Mouse (Mus musculus): ENCODE data around the gene Atp13a1. TPM values are rescaled to one million over a fixed set of nuclear protein-coding genes. Genes with fewer than 3 reads are reported as not detected.
A peak's percentile ranks its signal among the peaks of the same experiment; 100 is the strongest.

The Atp13a1 gene
- polyA plus RNA-seq, 1 experiment from 2014 or later: 48.3 TPM

DNA sequence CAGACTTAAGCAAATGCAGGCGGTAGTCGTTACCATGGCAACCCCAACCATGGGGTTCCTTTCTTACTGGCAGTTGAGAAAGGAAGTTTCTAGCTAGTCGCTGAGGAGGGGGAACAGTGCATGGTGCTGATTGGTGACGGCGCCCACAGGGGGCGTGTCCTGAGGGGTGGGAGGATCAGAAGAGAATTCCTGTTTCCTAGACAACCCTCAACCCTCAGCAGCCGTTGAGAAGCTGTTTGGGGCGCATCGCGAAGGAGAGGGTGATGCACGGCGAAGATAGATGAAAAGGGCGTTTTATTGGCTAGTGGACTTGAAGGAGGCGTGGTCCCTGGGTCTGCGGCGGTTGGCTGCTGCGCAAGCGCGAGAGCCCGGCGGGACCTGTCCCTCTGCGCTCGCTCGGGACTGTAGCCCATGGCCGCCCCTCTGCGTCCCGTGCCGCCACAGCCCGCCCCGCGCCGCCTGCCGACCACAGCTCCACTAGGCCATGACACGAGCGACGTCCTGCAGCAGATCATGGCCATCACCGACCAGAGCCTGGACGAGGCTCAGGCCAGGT, 41.4 kb downstream of the Atp13a1 start, which contains the start of gene Pbx4:
Pbx4 (plus strand) TSS at position 194 of the 556 bp plus-strand sequence.
- DNase-seq (ENCODE audit: low spot score): peak; percentile 94
- H3K27me3 ChIP-seq (ENCODE audit: insufficient read depth, poor library complexity, severe bottlenecking): 0 out of 2 replicates have a peak, but pooled peaks cover 8% of the 10 kb centered on the region
- H3K4me3 ChIP-seq: peak within 1 kb of the TSS; percentile 76
- WGBS: under 1% methylated on average over 38 of the region's 38 CpGs
- H3K27ac ChIP-seq: peak within 1 kb of the TSS; percentile 85
- H3K4me1 ChIP-seq: peaks cover 10% of the 10 kb centered on the region
- H3K9me3 ChIP-seq: no peaks in the 10 kb centered on the region
- H3K36me3 ChIP-seq: peaks cover 8% of the 10 kb centered on the region; the same call in 1 of the 2 replicates

GRCm38 (mm10) chr8:69837057-69837682, 46.2 kb downstream of the Atp13a1 start:
- Histone ChIP-seq H3K4me3 (no peak overlapping the region), H3K4me1 (peaks cover 10% of the 10 kb centered on the region), H3K27ac (no peak overlapping the region), H3K27me3 (ENCODE audit: insufficient read depth, poor library complexity, severe bottlenecking) (0 out of 2 replicates have a peak, but pooled peaks cover 8% of the 10 kb centered on the region), H3K36me3 (no peaks in the 10 kb centered on the region), H3K9me3 (no peaks in the 10 kb centered on the region)
- 70% methylated on average over 8 of the region's 8 CpGs for WGBS
- no peak for DNase-seq (ENCODE audit: low spot score)

GRCm38 (mm10) chr8:69847167-69848065, 56.5 kb downstream of the Atp13a1 start:
- 69% methylated on average over 3 of the region's 3 CpGs for WGBS
- Histone ChIP-seq H3K36me3 (no peaks in the 10 kb centered on the region), H3K4me3 (no peak overlapping the region), H3K4me1 (peaks cover 7% of the 10 kb centered on the region), H3K9me3 (no peaks in the 10 kb centered on the region), H3K27me3 (ENCODE audit: insufficient read depth, poor library complexity, severe bottlenecking) (no peaks in the 10 kb centered on the region), H3K27ac (no peak overlapping the region)
- DNase-seq (ENCODE audit: low spot score): no peak

DNA sequence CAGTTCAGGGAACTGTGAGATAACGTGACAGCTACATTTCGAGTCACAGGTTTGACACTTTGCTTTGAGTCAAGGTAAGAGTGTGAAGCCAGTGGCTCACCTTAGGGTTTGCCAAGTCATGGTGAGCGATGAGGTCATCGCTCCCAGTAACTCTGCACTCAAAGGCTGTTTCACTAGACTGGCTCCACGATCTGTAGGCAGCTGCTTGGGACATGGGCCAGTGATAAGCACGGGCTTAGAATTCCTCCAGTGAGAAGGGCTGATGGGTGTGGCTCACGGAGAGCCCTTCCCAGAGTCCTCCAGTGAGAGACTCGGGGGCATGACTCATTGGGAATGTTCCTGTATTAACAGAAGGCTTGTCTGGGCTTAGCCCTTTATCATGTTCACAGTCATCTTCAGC, 58.0 kb downstream of the Atp13a1 start:
- H3K27me3 ChIP-seq (ENCODE audit: insufficient read depth, poor library complexity, severe bottlenecking): no peaks in the 10 kb centered on the region
- H3K9me3 ChIP-seq: no peaks in the 10 kb centered on the region
- WGBS: 56% methylated on average over 8 of the region's 8 CpGs
- 0 out of 2 replicates have a peak overlapping the region, but pooled peaks have one; percentile 5 for H3K4me3 ChIP-seq
- H3K36me3 ChIP-seq: no peaks in the 10 kb centered on the region
- peaks cover 7% of the 10 kb centered on the region for H3K4me1 ChIP-seq
- no peak overlapping the region for H3K27ac ChIP-seq
- peak; percentile 81 for DNase-seq (ENCODE audit: low spot score)

GRCm38 (mm10) chr8:69849899-69850298, 58.9 kb downstream of the Atp13a1 start:
- Histone ChIP-seq H3K27me3 (ENCODE audit: insufficient read depth, poor library complexity, severe bottlenecking) (no peaks in the 10 kb centered on the region), H3K9me3 (no peaks in the 10 kb centered on the region), H3K4me1 (peaks cover 7% of the 10 kb centered on the region), H3K4me3 (no peak overlapping the region), H3K36me3 (no peaks in the 10 kb centered on the region), H3K27ac (no peak overlapping the region)
- WGBS: 44% methylated on average over 3 of the region's 3 CpGs
- DNase-seq (ENCODE audit: low spot score): no peak

DNA sequence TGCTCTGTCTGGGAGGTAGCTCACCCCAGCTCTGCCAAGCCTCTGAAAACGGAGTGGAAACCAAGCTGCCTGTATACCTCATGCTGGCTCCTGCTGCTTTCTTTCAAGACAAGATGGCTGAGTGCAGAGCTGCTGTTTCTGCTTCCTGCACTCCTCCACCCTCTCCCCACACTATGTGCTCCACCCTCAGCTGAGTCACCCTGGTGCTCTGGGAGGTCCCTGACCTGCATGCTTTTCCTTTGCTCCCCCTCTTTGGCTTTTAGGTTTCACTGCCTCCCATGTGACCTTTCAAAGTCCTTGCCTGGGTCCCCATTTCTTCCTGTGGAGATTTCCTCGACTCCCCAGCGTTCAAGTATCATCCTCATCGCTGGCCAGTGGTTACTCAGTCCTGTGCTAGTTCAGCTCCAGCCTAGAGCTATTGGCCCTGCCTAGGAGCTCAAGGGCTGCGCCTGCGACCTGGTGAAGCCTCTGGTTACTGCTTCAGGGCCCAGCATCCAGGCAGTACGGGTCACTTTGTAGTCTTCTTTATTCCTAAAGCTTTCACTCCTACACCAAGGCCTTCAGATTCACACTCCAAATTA, 60.1 kb downstream of the Atp13a1 start:
- no peaks in the 10 kb centered on the region for H3K36me3 ChIP-seq
- 72% methylated on average over 7 of the region's 7 CpGs for WGBS

DNA sequence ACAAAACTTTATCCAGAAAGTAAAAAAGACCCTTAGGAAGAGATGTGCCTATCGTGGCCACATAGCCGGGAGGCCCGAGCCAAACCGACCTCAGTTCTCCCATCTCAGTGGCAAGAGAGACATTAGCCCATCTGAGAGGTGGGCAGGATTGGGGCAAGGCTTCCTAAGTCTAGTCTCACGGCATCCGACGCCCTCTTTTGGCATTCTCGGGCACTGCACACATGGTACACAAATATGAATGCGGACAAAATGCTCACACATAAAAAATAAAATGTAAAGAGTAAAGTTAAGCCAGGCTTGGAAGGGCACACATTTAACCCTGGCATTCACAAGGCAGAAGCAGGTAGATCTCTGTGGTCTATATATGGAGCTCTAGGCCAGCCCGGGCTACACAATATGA, 62.9 kb downstream of the Atp13a1 start:
- Histone ChIP-seq H3K27ac (no peak overlapping the region), H3K36me3 (no peaks in the 10 kb centered on the region), H3K4me3 (no peak overlapping the region), H3K4me1 (peaks cover 5% of the 10 kb centered on the region), H3K9me3 (no peaks in the 10 kb centered on the region), H3K27me3 (ENCODE audit: insufficient read depth, poor library complexity, severe bottlenecking) (no peaks in the 10 kb centered on the region)
- 92% methylated on average over 10 of the region's 10 CpGs for WGBS
- no peak for DNase-seq (ENCODE audit: low spot score)

More for the DNA sequence above, 60.1 kb downstream of the Atp13a1 start:
- Histone ChIP-seq H3K9me3 (no peaks in the 10 kb centered on the region), H3K27me3 (ENCODE audit: insufficient read depth, poor library complexity, severe bottlenecking) (no peaks in the 10 kb centered on the region), H3K27ac (peak overlapping the region; percentile 25; the same call in 1 of the 2 replicates), H3K4me3 (no peak overlapping the region), H3K4me1 (peaks cover 7% of the 10 kb centered on the region)
- no peak for DNase-seq (ENCODE audit: low spot score)

Other genes starting within 250 kb of the Atp13a1 start
- gene Zfp868, start 165.6 kb upstream of the Atp13a1 start, polyA plus RNA-seq (2016; fragmentation: Nextera tagmentation; extraction: Ambion mirVana): 16.9 and 18.8 TPM in 2 replicates
- gene Zfp964, start 136.7 kb upstream of the Atp13a1 start, polyA plus RNA-seq (2016; fragmentation: Nextera tagmentation; extraction: Ambion mirVana): 1.3 and 1.4 TPM in 2 replicates
- gene Zfp869, start 80.4 kb upstream of the Atp13a1 start, polyA plus RNA-seq (2016; fragmentation: Nextera tagmentation; extraction: Ambion mirVana): 25.1 and 28.5 TPM in 2 replicates
- 3.6 and 4.1 TPM in 2 replicates for gene Zfp963, start 41.2 kb upstream of the Atp13a1 start, polyA plus RNA-seq (2016; fragmentation: Nextera tagmentation; extraction: Ambion mirVana)
- gene Gm20422, start 16.3 kb upstream of the Atp13a1 start, polyA plus RNA-seq (2016; fragmentation: Nextera tagmentation; extraction: Ambion mirVana): 0.44 and 0.65 TPM in 2 replicates
- 20.4 and 26.4 TPM in 2 replicates for gene Zfp866, start within 50 bp of the Atp13a1 start, polyA plus RNA-seq (2016; fragmentation: Nextera tagmentation; extraction: Ambion mirVana)
- gene Gmip, start 17.5 kb downstream of the Atp13a1 start, polyA plus RNA-seq (2016; fragmentation: Nextera tagmentation; extraction: Ambion mirVana): 10.3 and 10.7 TPM in 2 replicates
- gene Lpar2, start 31.3 kb downstream of the Atp13a1 start, polyA plus RNA-seq (2016; fragmentation: Nextera tagmentation; extraction: Ambion mirVana): 0.32 and 0.73 TPM in 2 replicates
- 5.6 and 6.3 TPM in 2 replicates for gene Pbx4, start 41.3 kb downstream of the Atp13a1 start, polyA plus RNA-seq (2016; fragmentation: Nextera tagmentation; extraction: Ambion mirVana)
- gene Cilp2, start 96.5 kb downstream of the Atp13a1 start, polyA plus RNA-seq (2016; fragmentation: Nextera tagmentation; extraction: Ambion mirVana): 0.48 and 0.63 TPM in 2 replicates
- gene Tssk6, start 111.0 kb downstream of the Atp13a1 start, polyA plus RNA-seq (2016; fragmentation: Nextera tagmentation; extraction: Ambion mirVana): 2.7 and 2.9 TPM in 2 replicates
- 217 and 256 TPM in 2 replicates for gene Ndufa13, start 111.4 kb downstream of the Atp13a1 start, polyA plus RNA-seq (2016; fragmentation: Nextera tagmentation; extraction: Ambion mirVana)
- gene Yjefn3, start 111.5 kb downstream of the Atp13a1 start, polyA plus RNA-seq (2016; fragmentation: Nextera tagmentation; extraction: Ambion mirVana): 6.7 and 8.7 TPM in 2 replicates
- gene Gatad2a, start 205.2 kb downstream of the Atp13a1 start, polyA plus RNA-seq (2016; fragmentation: Nextera tagmentation; extraction: Ambion mirVana): 47.5 and 49.0 TPM in 2 replicates

Measured in heart, embryonic 10.5 days (tissue).